Mouse (Mus musculus): ENCODE results near the gene Rhot1.

The Rhot1 gene

DNA sequence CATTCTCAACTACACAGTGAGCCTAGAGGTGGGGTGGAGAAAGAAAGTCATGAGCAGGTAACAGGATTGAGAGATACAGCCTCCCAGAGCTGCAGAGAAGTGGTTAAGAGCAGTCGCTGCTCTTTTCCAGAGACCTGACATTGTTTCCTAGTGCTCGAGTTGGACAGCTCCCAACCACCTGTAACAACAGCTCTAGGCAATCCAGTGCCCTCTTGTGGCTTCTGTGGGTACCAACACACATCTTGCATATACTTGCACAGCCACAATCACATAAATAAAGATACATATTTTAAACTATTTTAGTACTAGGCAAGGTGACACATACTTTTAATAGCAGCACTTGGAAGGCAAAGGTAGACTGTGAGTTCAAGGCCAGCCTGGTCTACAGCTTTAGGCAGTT, 82.2 kb downstream of the Rhot1 start:
- no peak for DNase-seq

DNA sequence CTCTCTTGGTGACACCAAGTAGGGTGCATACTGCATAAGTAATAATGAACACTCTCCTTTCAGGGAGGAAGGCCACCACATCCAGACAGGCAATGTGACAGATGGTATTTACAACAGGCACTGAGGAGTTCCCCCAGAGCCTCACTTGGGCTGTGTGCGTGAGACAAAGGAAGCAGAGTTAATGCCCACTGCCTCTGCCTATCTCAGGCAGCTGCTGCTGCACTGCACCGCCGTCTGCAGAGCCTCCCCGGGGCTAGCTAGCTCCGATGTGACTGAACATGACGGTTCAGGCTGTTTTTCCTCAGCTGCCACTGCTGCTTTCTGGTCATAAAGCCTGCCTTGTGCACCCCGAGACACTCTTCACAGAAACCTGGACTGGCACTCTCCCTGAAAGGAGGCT, 83.6 kb downstream of the Rhot1 start:
- no peak for DNase-seq

DNA sequence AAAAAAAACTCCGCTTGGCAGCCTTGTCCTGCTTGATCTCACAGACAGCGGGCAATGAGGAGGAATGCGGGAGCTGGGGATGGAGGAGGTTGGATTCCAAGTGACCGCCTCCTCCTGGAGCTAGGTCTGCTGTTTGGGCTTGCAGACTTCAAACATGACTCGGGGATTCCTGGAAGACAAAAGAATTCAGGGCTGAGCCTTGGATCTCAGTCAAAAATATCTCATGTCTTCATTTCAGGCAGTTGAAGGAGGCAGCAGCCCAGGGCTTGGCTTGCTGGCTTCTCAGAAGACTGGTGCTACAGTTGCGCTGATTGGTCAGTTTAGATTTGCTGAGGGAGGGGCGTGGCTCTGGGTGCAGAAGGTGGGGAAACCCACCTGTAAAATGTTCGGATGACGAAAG, 86.2 kb downstream of the Rhot1 start:
- DNase-seq = no peak

DNA sequence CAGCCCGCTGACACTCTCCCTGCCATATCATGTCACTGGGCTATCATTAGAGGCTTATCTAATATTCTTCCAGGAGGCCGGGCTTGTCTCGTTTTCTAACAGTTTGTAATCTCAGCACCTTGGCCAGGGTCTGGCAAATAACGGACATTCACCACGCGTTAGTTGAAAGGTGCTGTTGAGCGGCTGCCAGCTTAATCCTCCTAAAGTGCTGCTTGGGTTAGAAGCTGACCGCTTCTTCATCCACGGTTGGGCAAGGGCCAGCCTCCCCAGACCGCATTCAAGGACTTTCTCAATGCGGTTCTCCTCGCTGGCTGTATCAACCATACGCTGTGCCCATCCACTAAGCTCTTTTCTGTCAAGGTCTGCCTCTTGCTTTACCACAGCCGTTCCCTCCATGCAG, 87.0 kb downstream of the Rhot1 start:
- peak in 1 of 2 experiments; percentile 27 for DNase-seq

DNA sequence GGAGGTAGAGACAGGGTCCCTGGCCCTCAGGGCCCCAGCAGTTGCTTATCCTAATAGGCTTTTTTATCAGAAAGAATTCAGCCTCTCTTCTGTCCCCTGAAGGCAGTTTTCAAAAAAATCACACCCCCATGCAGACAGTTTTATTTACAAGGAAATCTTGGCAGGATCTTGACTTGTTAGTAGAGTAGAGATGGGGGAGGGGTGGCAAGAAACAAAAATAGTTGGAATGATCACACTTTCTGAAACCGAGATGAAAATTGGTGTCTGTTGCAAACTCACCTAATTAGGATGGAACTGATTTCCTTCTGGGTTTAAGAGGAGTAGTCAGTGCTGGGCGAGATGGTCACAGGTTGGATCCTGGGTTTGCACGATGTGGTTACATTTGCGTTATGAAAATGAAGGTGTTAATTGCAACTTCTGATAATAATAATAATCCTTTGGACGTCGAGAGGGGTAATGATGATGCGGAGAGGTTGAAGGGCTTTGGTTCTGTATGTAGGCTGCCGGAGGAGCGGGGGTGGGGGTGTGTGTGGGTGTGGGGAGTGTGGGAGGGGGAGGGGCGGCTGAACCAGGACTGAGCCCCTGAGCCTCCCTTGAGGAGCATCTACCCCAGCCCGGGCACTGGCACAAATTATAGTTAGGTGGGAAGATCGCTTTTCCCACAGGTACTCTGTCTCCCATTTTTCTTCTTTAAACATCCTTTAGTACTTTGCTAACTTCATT, 90.9 kb downstream of the Rhot1 start:
- DNase-seq = no peak

DNA sequence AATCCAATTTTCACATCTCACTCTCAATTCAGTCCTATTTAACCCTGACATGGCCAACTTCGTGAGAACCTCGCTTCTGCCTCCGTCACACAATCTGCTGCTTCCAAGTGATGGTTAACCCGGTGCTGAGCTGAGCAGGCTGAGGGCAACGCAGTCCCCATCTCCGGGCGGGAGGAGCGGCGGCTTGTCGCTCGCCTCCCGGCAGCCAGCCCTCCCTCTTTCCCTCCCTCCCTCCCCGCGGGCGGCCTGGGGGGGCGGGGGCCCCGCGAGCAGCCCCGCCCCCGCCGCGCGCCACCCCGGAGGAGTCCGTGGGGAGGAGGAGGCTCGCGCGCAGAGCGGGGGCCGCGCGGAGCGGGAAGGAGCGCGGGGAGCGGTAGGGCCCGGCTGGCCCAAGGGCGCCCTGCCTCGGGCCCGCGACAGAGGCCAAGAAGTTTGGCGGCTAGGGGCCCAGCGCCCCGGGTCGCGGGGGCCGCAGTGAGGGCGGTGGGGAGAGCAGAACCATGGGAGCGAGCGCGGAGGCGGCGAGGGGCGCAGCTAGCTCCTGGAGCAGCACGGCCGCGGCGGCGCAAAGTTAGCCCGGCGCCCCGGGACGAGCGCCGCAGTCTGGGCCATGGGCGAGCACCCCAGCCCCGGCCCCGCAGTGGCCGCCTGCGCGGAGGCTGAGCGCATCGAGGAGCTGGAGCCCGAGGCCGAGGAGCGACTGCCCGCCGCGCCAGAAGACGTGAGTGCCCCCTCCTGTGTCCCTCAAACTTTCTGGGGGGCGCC, 91.9 kb downstream of the Rhot1 start, which contains the start of gene Rhbdl3:
TSS of gene Rhbdl3 (plus strand) at position 362 of the 765 bp plus-strand sequence.
- DNase-seq = peak; percentile 50 to 66

DNA sequence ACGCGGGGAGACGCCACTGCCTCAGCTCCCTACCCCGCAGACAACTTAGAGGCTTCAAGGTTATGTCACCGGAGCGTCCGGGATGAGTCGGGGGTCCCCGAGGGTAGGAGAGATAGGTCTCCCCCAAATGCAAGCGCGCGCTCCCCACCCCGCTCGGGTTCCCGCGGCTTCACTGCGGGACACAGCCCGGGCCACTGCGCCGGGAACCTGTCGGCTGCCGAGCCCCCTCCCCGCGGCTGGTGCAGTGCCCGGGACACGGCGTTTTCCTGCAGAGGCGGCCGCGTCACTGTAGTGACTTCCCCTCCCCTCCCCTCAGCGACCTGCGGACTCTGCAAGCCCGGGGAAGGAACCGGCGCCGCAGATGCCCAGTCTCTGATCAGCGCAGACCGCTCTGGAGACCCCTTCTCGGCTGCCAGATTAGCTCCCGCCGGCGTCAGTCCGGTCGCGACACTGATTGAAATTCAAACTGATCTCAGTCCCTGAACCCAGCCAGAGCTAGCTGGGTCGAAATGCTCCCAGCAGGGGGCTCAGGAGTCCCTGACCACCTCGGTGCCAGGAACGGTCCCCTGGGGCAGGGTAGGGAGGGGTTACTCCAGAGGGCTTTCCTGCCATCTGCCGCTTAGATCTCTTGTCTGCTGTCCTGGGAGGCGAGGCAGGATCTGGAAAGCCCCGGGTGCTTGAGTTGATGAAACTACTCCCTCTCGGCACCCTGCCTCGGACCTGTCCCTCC, 92.7 kb downstream of the Rhot1 start:
- DNase-seq = peak; percentile 47 to 54

DNA sequence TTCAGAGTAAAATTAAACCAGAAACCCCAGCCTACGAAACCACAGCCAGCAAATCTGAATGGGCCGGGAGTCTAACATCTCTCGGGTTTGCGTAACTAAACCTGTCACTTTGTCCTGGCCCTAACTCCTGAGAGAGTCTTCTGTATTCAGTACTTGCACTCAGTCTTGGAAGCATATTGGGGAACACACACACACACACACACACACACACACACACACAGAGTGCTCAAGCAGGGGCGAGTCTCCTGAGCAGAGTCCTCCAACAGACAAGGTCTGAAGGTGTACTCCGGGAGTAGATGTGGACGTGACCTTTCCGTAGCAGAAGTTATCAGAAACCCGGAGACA, 93.2 kb downstream of the Rhot1 start:
- peak; percentile 29 to 33 for DNase-seq

DNA sequence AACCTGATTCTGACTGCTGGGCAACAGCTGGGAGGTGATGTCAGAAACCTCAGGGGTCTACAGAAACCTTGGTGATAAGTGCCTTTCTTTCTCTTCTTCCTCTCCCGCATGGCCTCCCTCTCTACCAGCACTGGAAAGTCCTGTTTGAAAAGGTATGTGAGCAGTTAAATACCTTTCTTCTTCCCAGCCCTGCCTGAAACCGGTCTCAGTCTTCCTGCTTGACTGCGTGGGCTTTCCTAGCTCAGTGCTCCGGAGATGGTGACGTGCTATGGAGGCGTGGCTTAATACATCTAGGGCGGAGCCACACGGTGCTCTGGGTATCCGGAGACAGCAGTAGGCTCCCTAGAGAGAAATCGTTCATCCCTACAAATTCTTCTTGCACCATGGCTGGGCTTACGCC, 93.7 kb downstream of the Rhot1 start:
- DNase-seq = peak; percentile 46 to 73

DNA sequence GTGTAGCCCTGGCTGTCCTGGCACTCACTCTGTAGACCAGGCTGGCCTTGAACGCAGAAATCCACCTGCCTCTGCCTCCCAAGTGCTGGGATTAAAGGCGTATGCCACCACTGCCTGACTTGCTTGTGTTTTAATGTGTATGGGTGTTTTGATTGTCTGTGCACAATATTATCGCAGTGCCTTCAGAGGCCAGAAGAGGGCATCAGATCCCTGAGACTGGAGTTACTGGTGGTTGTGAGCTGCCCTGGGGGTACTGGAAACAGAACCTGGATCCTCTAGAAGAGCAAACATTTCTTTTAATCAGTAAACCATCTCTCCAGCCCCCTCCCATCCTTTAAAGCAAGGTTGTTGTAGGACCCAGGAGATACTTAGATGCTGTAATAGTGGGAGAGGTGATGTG, 94.9 kb downstream of the Rhot1 start:
- no peak for DNase-seq

DNA sequence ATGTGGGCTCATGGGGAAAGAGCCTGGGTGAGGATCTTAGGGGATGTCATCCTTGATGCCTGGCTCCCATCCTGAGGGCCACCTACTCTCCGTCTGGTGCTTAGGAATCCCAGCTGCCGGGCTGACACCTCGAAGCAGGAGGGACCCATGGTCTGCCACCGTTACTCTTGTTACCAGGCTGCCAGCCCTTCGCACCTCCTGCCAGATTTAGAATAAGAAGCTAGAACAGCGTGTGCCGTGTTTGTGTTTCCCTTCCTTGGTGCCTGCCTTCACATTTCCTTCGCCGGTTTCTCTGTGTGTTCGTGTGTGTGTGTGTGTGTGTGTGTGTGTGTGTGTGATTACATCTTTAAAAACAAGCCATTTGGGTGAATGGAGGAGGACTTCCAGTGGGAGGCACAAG, 96.0 kb downstream of the Rhot1 start:
- no peak for DNase-seq

DNA sequence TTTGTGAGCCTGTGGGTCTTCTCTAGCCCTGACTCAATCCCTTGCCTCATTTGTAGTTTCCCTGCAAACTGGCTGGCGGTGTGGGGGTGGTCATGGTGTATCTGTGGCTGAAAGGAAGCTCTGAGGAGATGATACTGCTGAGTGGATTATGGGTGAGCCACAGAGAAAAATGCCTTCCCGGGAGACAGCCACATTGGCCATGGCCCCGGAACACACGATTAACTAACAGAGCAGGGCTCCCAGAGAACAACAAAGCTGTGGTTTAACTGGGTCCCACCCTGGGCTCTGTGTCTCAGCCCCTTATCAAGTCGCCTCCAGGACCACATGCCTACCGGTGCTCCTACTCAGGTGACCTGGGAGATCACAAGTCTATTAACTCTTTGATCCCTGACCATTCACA, 99.7 kb downstream of the Rhot1 start:
- DNase-seq = no peak

DNA sequence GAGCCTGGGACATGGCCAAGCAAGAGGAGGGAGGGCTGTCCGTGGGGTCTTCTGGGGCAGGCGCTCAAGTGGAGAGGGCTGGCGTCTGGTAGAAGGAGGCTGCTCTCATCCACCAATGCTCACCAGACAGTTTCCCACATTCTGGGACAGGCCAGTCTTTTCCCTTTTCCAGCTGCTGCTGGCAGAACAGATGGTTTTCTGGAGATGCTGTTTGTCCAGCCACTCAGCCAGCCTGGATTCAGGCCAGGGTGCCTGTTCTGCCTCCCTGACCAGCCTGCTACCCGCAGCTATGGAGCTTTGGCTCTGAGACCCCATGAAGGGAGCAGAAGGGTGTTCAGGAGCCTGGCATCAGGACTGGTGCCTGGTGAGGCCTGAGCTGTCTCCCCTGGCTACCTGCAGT, 102.5 kb downstream of the Rhot1 start:
- no peak for DNase-seq

DNA sequence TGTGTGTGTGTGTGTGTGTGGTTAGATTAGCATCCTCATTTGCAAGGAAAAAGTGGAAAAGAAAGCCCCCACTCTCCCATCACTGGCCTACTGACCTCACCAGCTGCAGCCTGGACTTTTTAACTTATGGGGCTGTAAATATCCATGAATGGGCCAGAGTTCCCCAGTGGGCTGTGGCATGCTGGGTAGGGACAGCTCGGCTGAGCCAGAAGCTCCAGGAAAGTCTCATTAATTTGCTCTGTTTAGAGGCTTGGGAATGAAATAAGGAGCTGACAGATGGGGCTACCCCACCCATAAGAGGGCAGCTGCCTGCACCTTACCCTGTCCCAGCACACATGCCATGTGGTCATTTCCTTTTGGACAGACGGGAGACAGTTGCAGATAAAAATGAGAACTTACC, 103.2 kb downstream of the Rhot1 start:
- no peak for DNase-seq

DNA sequence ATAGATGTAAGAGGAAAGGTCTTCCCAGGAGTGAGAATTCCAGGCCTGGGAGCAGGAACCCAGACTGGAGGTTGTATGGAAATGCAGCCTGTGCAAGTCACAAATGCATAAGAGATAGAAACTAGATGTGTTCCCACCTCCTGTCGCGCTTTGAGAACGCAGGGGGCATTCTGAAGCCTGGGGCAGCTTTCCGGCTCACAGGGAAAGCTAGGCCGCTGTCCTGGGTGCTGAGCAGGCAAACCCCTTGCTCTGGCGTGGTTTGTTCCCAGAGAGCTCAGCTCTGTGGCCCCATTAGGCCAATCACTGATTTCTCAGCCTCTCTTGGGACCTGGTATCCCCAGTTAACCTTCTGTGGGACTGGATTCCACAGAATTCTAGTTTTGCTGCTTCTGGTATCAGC, 103.7 kb downstream of the Rhot1 start:
- no peak for DNase-seq

DNA sequence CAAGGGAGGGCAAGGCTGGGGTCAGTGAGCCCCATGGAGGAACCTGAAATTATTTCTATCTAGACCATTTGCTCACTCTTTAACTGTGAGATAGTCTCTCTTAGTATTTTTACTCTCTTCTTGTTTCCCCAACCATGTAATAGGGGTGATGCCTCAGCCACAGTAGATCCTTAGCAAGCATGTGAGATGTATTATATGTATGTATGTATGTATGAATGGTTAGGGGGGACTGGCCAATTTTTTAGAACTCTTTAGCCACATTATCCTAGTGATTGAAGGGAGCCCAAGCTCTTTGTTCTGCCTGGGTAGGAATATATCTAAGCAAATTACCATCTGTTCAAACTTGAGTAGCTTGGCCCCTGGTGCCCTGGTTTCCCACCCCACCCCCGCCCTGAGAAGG, 104.6 kb downstream of the Rhot1 start:
- DNase-seq = no peak

DNA sequence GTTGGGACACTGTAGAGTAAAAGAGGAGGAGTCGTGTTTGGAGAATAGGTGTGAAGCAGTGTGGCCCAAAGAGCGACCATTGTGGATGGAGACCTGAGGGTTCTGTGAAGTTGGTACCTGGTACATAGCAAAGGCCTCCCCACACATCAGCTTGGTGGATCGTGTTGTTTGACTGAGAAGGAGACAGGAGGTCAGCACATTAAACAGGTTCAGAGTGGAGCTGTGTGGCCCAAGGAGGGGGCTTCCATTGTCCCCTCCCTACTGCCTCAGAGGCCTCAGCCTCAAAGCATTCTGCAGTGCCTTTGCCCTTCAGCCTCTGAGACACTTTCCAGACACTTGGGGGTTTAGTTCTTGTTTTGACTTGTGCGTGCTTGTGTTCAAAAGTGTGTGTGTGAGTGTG, 105.1 kb downstream of the Rhot1 start:
- DNase-seq = no peak

DNA sequence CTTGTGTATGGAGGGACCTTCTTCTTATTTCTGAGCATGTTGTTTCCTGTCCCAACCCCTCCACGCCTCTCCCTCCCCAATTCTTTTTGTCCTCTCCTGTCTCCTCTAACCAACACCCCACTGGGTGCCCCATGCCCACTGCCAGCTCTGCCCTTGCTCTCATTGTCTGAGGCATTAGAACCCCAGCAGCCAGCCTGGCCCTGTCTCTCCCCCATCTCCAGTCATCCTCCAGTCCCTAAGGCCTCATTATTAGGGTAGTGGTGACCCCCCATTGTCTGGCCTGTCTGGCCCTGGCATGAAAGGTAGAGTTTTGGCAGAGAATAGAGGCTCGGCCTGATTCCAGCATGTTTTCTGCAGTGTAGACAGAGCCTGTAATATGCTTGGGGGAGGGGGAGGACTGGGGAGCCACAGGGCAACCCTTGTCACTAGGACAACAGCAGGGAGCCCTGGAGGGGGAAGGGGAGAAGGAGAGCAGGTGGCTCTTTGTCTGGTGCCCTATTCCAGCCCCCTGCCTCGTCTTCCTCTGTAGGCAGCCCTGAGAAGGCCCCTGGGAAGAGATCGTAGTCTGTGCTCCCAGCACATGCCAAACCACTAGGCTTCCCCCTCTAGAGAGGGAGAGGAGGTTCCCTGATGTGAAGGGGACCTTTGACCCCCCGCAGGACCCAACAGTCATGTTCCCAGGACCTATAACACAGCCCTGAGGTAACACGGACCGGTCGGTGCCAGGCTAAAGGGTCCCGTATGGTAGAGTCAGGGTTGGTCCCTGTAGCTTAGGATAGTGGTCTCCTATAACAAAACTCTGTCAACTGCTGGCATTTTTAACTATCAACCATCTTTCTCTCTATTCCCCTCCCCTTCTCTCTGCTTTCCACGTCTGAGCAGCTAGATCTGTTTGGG, 107.2 kb downstream of the Rhot1 start:
- DNase-seq = peak; percentile 55 to 71
